9 mouse cellular contexts compared by ENCODE assay signal in genomic region chr2:113828086-113828942, GRCm38 (mm10). TPM values are rescaled to one million over a fixed set of nuclear protein-coding genes. Genes with fewer than 3 reads are reported as not detected.
DNase-seq lines count a peak whose midpoint lies in the region; ATAC-seq and TF ChIP-seq lines count a peak whose summit lies in the region.
"Had no signal": no experiment of that assay in that cellular context is flagged by ENCODE, and none has a peak within 500 bp of the region (broad histone marks: within the 10 kb centered on the region; RNA-seq: fewer than 3 reads in every experiment).

No protein-coding gene starts in this region.

- H3K9ac ChIP-seq in ES-Bruce4 (ENCODE audit: low read depth, poor library complexity, severe bottlenecking): no peak overlapping the region
- H3K9ac ChIP-seq in forebrain, embryonic 14.5 days (ENCODE audit: low read length): peak overlapping the region; percentile 83
- no peak overlapping the region for H3K9ac ChIP-seq in liver, embryonic 15.5 days

- TF ChIP-seq CTCF in ES-Bruce4 (IDR thresholded peaks at IDR 0.05; ENCODE audit: low read depth, low read length): no peak

- DNase-seq in heart, adult 11 months: peak; percentile 71
- no peak for DNase-seq in heart, postnatal 25 days (ENCODE audit: low spot score)
- DNase-seq in forebrain, embryonic 14.5 days (ENCODE audit: low spot score): peak; percentile 88
- no peak for DNase-seq in spleen, postnatal 36 days (ENCODE audit: low spot score in 2 of 2)
- DNase-seq in B cell, adult 2 months: no peak

- no peak for TF ChIP-seq EP300 in ES-Bruce4 (IDR thresholded peaks at IDR 0.05; ENCODE audit: insufficient read depth, low read depth, low read length)

- no peaks in the 10 kb centered on the region for H3K9me3 ChIP-seq in ES-Bruce4 (replicated peaks; ENCODE audit: control insufficient read depth, insufficient read depth, low read length, poor library complexity, severe bottlenecking)
- H3K9me3 ChIP-seq in forebrain, embryonic 14.5 days (replicated peaks; ENCODE audit: control insufficient read depth, low read length): no peaks in the 10 kb centered on the region
- 0 out of 2 replicates have a peak, but pooled peaks cover 5% of the 10 kb centered on the region for H3K9me3 ChIP-seq in liver, embryonic 15.5 days (replicated peaks)

- peaks cover 3% of the 10 kb centered on the region for H3K36me3 ChIP-seq in ES-Bruce4 (ENCODE audit: control insufficient read depth, insufficient read depth, low read length, poor library complexity, severe bottlenecking)
- H3K36me3 ChIP-seq in forebrain, embryonic 14.5 days (ENCODE audit: control insufficient read depth, insufficient read depth, low read length): peaks cover 12% of the 10 kb centered on the region
- peaks cover 17% of the 10 kb centered on the region for H3K36me3 ChIP-seq in liver, embryonic 15.5 days (replicated peaks)

- no peak for TF ChIP-seq POLR2A in ES-Bruce4 (IDR thresholded peaks at IDR 0.05; ENCODE audit: insufficient read depth, low read length)

- no peaks in the 10 kb centered on the region for H3K27me3 ChIP-seq in ES-Bruce4 (ENCODE audit: control insufficient read depth, insufficient read depth, low read length, poor library complexity, severe bottlenecking)
- no peaks in the 10 kb centered on the region for H3K27me3 ChIP-seq in forebrain, embryonic 14.5 days (replicated peaks; ENCODE audit: control insufficient read depth, insufficient read depth, low read length)
- H3K27me3 ChIP-seq in liver, embryonic 15.5 days: no peaks in the 10 kb centered on the region
- H3K27me3 ChIP-seq: CH12.LX had no signal

- H3K4me3 ChIP-seq in ES-Bruce4 (ENCODE audit: low read depth, low read length): peak overlapping the region; percentile 35
- peak overlapping the region; percentile 55 for H3K4me3 ChIP-seq in forebrain, embryonic 14.5 days (ENCODE audit: low read depth, low read length)
- H3K4me3 ChIP-seq in liver, embryonic 15.5 days (replicated peaks): no peak overlapping the region

- no peak overlapping the region for H3K27ac ChIP-seq in ES-Bruce4 (ENCODE audit: insufficient read depth, low read length)
- peak overlapping the region; percentile 98 for H3K27ac ChIP-seq in forebrain, embryonic 14.5 days (ENCODE audit: low read depth, low read length)
- no peak overlapping the region for H3K27ac ChIP-seq in liver, embryonic 15.5 days (replicated peaks)

- H3K4me1 ChIP-seq in ES-Bruce4 (ENCODE audit: control insufficient read depth, insufficient read depth, low read length): no peaks in the 10 kb centered on the region
- H3K4me1 ChIP-seq in forebrain, embryonic 14.5 days (ENCODE audit: control insufficient read depth, insufficient read depth, low read length): peaks cover 24% of the 10 kb centered on the region
- H3K4me1 ChIP-seq in liver, embryonic 15.5 days (replicated peaks): peaks cover 7% of the 10 kb centered on the region; the same call in 1 of the 2 replicates

- 3% methylated on average over 17 of the region's 17 CpGs for WGBS in forebrain, embryonic 14.5 days
- 38% methylated on average over 17 of the region's 17 CpGs for WGBS in liver, embryonic 15.5 days (ENCODE audit: insufficient replicate concordance)

- peak; percentile 93 for ATAC-seq in forebrain, embryonic 14.5 days
- no peak for ATAC-seq in liver, embryonic 15.5 days (ENCODE audit: insufficient read depth)
- no peak for ATAC-seq in erythroblast, adult 5-6 weeks (replicated peaks; ENCODE audit: low FRiP score, poor library complexity, severe bottlenecking)

- intact Hi-C loops in heart, postnatal 25 days (cut with DNase I): no loop called here

- peak overlapping the region; percentile 69 for H3K4me2 ChIP-seq in forebrain, embryonic 14.5 days (ENCODE audit: low read length)
- H3K4me2 ChIP-seq in liver, embryonic 15.5 days: peak overlapping the region; percentile 38; the same call in 1 of the 2 replicates

RNA-seq across cellular contexts. Expression of gene Scg5, which starts 0.6 kb away (rescaled TPM):
- not detected for total RNA-seq in heart, postnatal 25 days (2021)
- polyA plus RNA-seq in ES-Bruce4 (2011; ENCODE audit: insufficient read depth, insufficient read length, low read depth, missing spikeins): 2.7 TPM in 2 replicates
- polyA plus RNA-seq in forebrain, embryonic 14.5 days (2014; fragmentation: Nextera tagmentation; extraction: Ambion mirVana): 224 and 229 TPM in 2 replicates
- 0.09 and 0.14 TPM in 2 replicates for polyA plus RNA-seq in liver, embryonic 15.5 days (2015; fragmentation: Nextera tagmentation; extraction: Ambion mirVana)
- not detected in 2 replicates for total RNA-seq in erythroblast, adult 5-6 weeks (2015; ENCODE audit: low replicate concordance)
- not detected in 2 replicates for total RNA-seq in erythroblast, adult 5-6 weeks (2017; ENCODE audit: low replicate concordance)
- total RNA-seq: CH12.LX had no signal

RNA-seq across cellular contexts. Expression of gene Arhgap11a, which starts 20.1 kb away (rescaled TPM):
- 1 to 10 TPM; 2.0 to 2.2 TPM for total RNA-seq in heart, postnatal 25 days (2021)
- 55.4 and 62.9 TPM in 2 replicates for polyA plus RNA-seq in ES-Bruce4 (2011; ENCODE audit: insufficient read depth, insufficient read length, low read depth, missing spikeins)
- polyA plus RNA-seq in forebrain, embryonic 14.5 days (2014; fragmentation: Nextera tagmentation; extraction: Ambion mirVana): 5.5 and 5.9 TPM in 2 replicates
- polyA plus RNA-seq in liver, embryonic 15.5 days (2015; fragmentation: Nextera tagmentation; extraction: Ambion mirVana): 16.3 and 17.1 TPM in 2 replicates
- 13.2 and 20.9 TPM in 2 replicates for total RNA-seq in erythroblast, adult 5-6 weeks (2015; ENCODE audit: low replicate concordance)
- total RNA-seq in erythroblast, adult 5-6 weeks (2017; ENCODE audit: low replicate concordance): 15.4 and 22.0 TPM in 2 replicates

Comparison
In these comparisons a context has a peak if more than half of its experiments do, and no peak if none do; other contexts are left out.
1. DNase-seq: peak in heart, adult 11 months (single experiment) and forebrain, embryonic 14.5 days (single experiment); none in heart, postnatal 25 days (single experiment), spleen, postnatal 36 days (0 of 2) and B cell, adult 2 months (0 of 2).
2. RNA of gene Scg5, which starts 0.6 kb away (polyA plus RNA-seq): 224 to 229 TPM in forebrain, embryonic 14.5 days; 2.7 TPM in ES-Bruce4 and 0.09 to 0.14 TPM in liver, embryonic 15.5 days; every median in the first group is over 10 times any median in the second.